Mouse (Mus musculus): ENCODE measurements around the gene 6430548M08Rik. TPM values are rescaled to one million over a fixed set of nuclear protein-coding genes. Genes with fewer than 3 reads are reported as not detected.
A peak's percentile ranks its signal among the peaks of the same experiment; 100 is the strongest.

6430548M08Rik gene
- polyA plus RNA-seq, 1 experiment from 2014 or later: 36.8 TPM

- WGBS: 65% methylated on average over 9 of the region's 9 CpGs
- Histone ChIP-seq H3K27me3 (no peaks in the 10 kb centered on the region), H3K27ac (replicated peaks) (no peak overlapping the region)
Observed at GRCm38 (mm10) chr8:120151151-120151550, 37.2 kb downstream of the 6430548M08Rik start.

GRCm38 (mm10) chr8:120152636-120153035, 38.7 kb downstream of the 6430548M08Rik start:
- Histone ChIP-seq H3K9me3 (no peaks in the 10 kb centered on the region), H3K36me3 (peaks cover 13% of the 10 kb centered on the region; the same call in 1 of the 2 replicates), H3K4me1 (replicated peaks) (0 out of 2 replicates have a peak, but pooled peaks cover 4% of the 10 kb centered on the region), H3K27me3 (no peaks in the 10 kb centered on the region), H3K27ac (replicated peaks) (no peak overlapping the region), H3K9ac (no peak overlapping the region), H3K4me3 (no peak overlapping the region), H3K4me2 (no peak overlapping the region)
- WGBS: 62% methylated on average over 7 of the region's 7 CpGs
- no peak for ATAC-seq (ENCODE audit: low FRiP score, low read depth)

More at GRCm38 (mm10) chr8:120151151-120151550, 37.2 kb downstream of the 6430548M08Rik start:
- Histone ChIP-seq H3K4me1 (replicated peaks) (0 out of 2 replicates have a peak, but pooled peaks cover 4% of the 10 kb centered on the region), H3K9me3 (no peaks in the 10 kb centered on the region), H3K4me3 (no peak overlapping the region), H3K36me3 (peaks cover 9% of the 10 kb centered on the region; the same call in 1 of the 2 replicates), H3K4me2 (no peak overlapping the region), H3K9ac (no peak overlapping the region)
- no peak for ATAC-seq (ENCODE audit: low FRiP score, low read depth)

GRCm38 (mm10) chr8:120160366-120160765, 46.4 kb downstream of the 6430548M08Rik start:
- Histone ChIP-seq H3K9me3 (no peaks in the 10 kb centered on the region), H3K36me3 (0 out of 2 replicates have a peak, but pooled peaks cover 4% of the 10 kb centered on the region), H3K4me2 (no peak overlapping the region), H3K9ac (no peak overlapping the region), H3K4me3 (no peak overlapping the region), H3K27ac (replicated peaks) (0 out of 2 replicates have a peak overlapping the region, but pooled peaks have one; percentile 45), H3K27me3 (no peaks in the 10 kb centered on the region), H3K4me1 (replicated peaks) (0 out of 2 replicates have a peak, but pooled peaks cover 3% of the 10 kb centered on the region)
- 81% methylated on average over 8 of the region's 8 CpGs for WGBS
- no peak for ATAC-seq (ENCODE audit: low FRiP score, low read depth)

GRCm38 (mm10) chr8:120161658-120162403, 47.9 kb downstream of the 6430548M08Rik start:
- Histone ChIP-seq H3K9ac (no peak overlapping the region), H3K36me3 (no peaks in the 10 kb centered on the region), H3K9me3 (no peaks in the 10 kb centered on the region), H3K4me3 (no peak overlapping the region), H3K4me1 (replicated peaks) (0 out of 2 replicates have a peak, but pooled peaks cover 3% of the 10 kb centered on the region), H3K4me2 (no peak overlapping the region), H3K27ac (replicated peaks) (no peak overlapping the region), H3K27me3 (no peaks in the 10 kb centered on the region)
- WGBS: 73% methylated on average over 16 of the region's 16 CpGs
- ATAC-seq (ENCODE audit: low FRiP score, low read depth): no peak

GRCm38 (mm10) chr8:120162404-120162752, 48.4 kb downstream of the 6430548M08Rik start:
- Histone ChIP-seq H3K4me2 (no peak overlapping the region), H3K9me3 (no peaks in the 10 kb centered on the region), H3K4me1 (replicated peaks) (peaks cover 6% of the 10 kb centered on the region), H3K9ac (no peak overlapping the region), H3K36me3 (no peaks in the 10 kb centered on the region), H3K4me3 (no peak overlapping the region), H3K27ac (replicated peaks) (no peak overlapping the region), H3K27me3 (no peaks in the 10 kb centered on the region)
- no peak for ATAC-seq (ENCODE audit: low FRiP score, low read depth)
- 93% methylated on average over 5 of the region's 5 CpGs for WGBS

- Histone ChIP-seq H3K36me3 (no peaks in the 10 kb centered on the region), H3K27ac (replicated peaks) (no peak overlapping the region), H3K4me3 (no peak overlapping the region), H3K27me3 (no peaks in the 10 kb centered on the region), H3K9me3 (no peaks in the 10 kb centered on the region), H3K4me2 (no peak overlapping the region), H3K9ac (no peak overlapping the region), H3K4me1 (replicated peaks) (peaks cover 16% of the 10 kb centered on the region)
- 78% methylated on average over 8 of the region's 8 CpGs for WGBS
- ATAC-seq (ENCODE audit: low FRiP score, low read depth): no peak
Observed at GRCm38 (mm10) chr8:120163376-120163775, 49.4 kb downstream of the 6430548M08Rik start.

GRCm38 (mm10) chr8:120164026-120164425, 50.1 kb downstream of the 6430548M08Rik start:
- H3K36me3 ChIP-seq: no peaks in the 10 kb centered on the region
- no peak overlapping the region for H3K4me2 ChIP-seq
- peaks cover 20% of the 10 kb centered on the region for H3K4me1 ChIP-seq (replicated peaks)
- H3K9me3 ChIP-seq: no peaks in the 10 kb centered on the region
- no peak overlapping the region for H3K27ac ChIP-seq (replicated peaks)
- ATAC-seq (ENCODE audit: low FRiP score, low read depth): no peak
- WGBS: 88% methylated on average over 5 of the region's 5 CpGs
- no peaks in the 10 kb centered on the region for H3K27me3 ChIP-seq
- H3K4me3 ChIP-seq: no peak overlapping the region
- no peak overlapping the region for H3K9ac ChIP-seq

GRCm38 (mm10) chr8:120167136-120167535, 53.2 kb downstream of the 6430548M08Rik start:
- Histone ChIP-seq H3K4me2 (no peak overlapping the region), H3K9me3 (no peaks in the 10 kb centered on the region), H3K27ac (replicated peaks) (no peak overlapping the region), H3K4me3 (no peak overlapping the region), H3K4me1 (replicated peaks) (peaks cover 17% of the 10 kb centered on the region), H3K9ac (no peak overlapping the region), H3K36me3 (no peaks in the 10 kb centered on the region), H3K27me3 (no peaks in the 10 kb centered on the region)
- whole genome bisulfite sequencing: 72% methylated on average over 8 of the region's 8 CpGs
- ATAC-seq (ENCODE audit: low FRiP score, low read depth): no peak

- no peaks in the 10 kb centered on the region for H3K9me3 ChIP-seq
- 21% methylated on average over 5 of the region's 5 CpGs for WGBS
- no peak overlapping the region for H3K4me2 ChIP-seq
- H3K4me3 ChIP-seq: no peak overlapping the region
- no peak overlapping the region for H3K9ac ChIP-seq
- no peaks in the 10 kb centered on the region for H3K36me3 ChIP-seq
- H3K27me3 ChIP-seq: no peaks in the 10 kb centered on the region
- H3K27ac ChIP-seq (replicated peaks): no peak overlapping the region
- 0 out of 2 replicates have a peak, but pooled peaks have one; percentile 32 for ATAC-seq (ENCODE audit: low FRiP score, low read depth)
- peaks cover 17% of the 10 kb centered on the region for H3K4me1 ChIP-seq (replicated peaks)
Observed at GRCm38 (mm10) chr8:120167821-120168220, 53.9 kb downstream of the 6430548M08Rik start.

- Histone ChIP-seq H3K4me3 (no peak overlapping the region), H3K27me3 (no peaks in the 10 kb centered on the region), H3K4me2 (no peak overlapping the region), H3K9ac (no peak overlapping the region), H3K4me1 (replicated peaks) (peaks cover 17% of the 10 kb centered on the region), H3K9me3 (no peaks in the 10 kb centered on the region), H3K36me3 (no peaks in the 10 kb centered on the region), H3K27ac (replicated peaks) (no peak overlapping the region)
- 53% methylated on average over 8 of the region's 8 CpGs for WGBS
- no peak for ATAC-seq (ENCODE audit: low FRiP score, low read depth)
Observed at GRCm38 (mm10) chr8:120169119-120169518, 55.2 kb downstream of the 6430548M08Rik start.

- no peak for ATAC-seq (ENCODE audit: low FRiP score, low read depth)
- H3K4me2 ChIP-seq: no peak overlapping the region
- H3K4me1 ChIP-seq (replicated peaks): peaks cover 29% of the 10 kb centered on the region
- no peak overlapping the region for H3K4me3 ChIP-seq
- H3K9ac ChIP-seq: no peak overlapping the region
- H3K27ac ChIP-seq (replicated peaks): no peak overlapping the region
- H3K9me3 ChIP-seq: no peaks in the 10 kb centered on the region
- 76% methylated on average over 1 of the region's 1 CpGs for WGBS
- H3K27me3 ChIP-seq: no peaks in the 10 kb centered on the region
- no peaks in the 10 kb centered on the region for H3K36me3 ChIP-seq
Observed at GRCm38 (mm10) chr8:120173195-120173594, 59.2 kb downstream of the 6430548M08Rik start.

GRCm38 (mm10) chr8:120174606-120175005, 60.7 kb downstream of the 6430548M08Rik start:
- 45% methylated on average over 18 of the region's 18 CpGs for whole genome bisulfite sequencing
- ATAC-seq (ENCODE audit: low FRiP score, low read depth): no peak
- no peaks in the 10 kb centered on the region for H3K9me3 ChIP-seq

More at GRCm38 (mm10) chr8:120174606-120175005, 60.7 kb downstream of the 6430548M08Rik start:
- H3K4me1 ChIP-seq (replicated peaks): peaks cover 36% of the 10 kb centered on the region
- H3K27ac ChIP-seq (replicated peaks): no peak overlapping the region
- no peaks in the 10 kb centered on the region for H3K36me3 ChIP-seq
- H3K4me2 ChIP-seq: no peak overlapping the region
- H3K27me3 ChIP-seq: no peaks in the 10 kb centered on the region
- no peak overlapping the region for H3K4me3 ChIP-seq
- H3K9ac ChIP-seq: no peak overlapping the region
